Mouse (Mus musculus) forebrain, embryonic 14.5 days (tissue): ENCODE data around the gene Rnf13. TPM values are rescaled to one million over a fixed set of nuclear protein-coding genes. Genes with fewer than 3 reads are reported as not detected.
A peak's percentile ranks its signal among the peaks of the same experiment; 100 is the strongest.

Source experiments
- ATAC-seq: fragments of 200-750 bp; cut with Nextera tagmentation; 2 replicates; pipeline ENCODE4 v1.8.0; 2017; ENCODE audit warnings: mild to moderate bottlenecking, moderate library complexity
- DNase-seq: peaks from one replicate; pipeline ENCODE4 v3.0.0-alpha.2; 2015; ENCODE audit warnings: low spot score
- H3K27ac ChIP-seq: fragments of 300-500 bp; sonication (generic); 2 replicates; pipeline ENCODE4 v1.5.1; 2014; ENCODE audit warnings: low read depth, mild to moderate bottlenecking, control low read depth, low read length, moderate library complexity
- H3K27me3 ChIP-seq: fragments of 300-500 bp; sonication (generic); replicated peaks from 2 replicates; pipeline ENCODE4 v1.6.1; 2014; ENCODE audit warnings: low read length, control low read depth, mixed read lengths; ENCODE audit not compliant: control insufficient read depth, insufficient read depth
- H3K36me3 ChIP-seq: fragments of 300-500 bp; sonication (generic); 2 replicates; pipeline ENCODE4 v1.6.1; 2014; ENCODE audit warnings: low read length, control low read depth; ENCODE audit not compliant: control insufficient read depth, insufficient read depth
- H3K4me1 ChIP-seq: fragments of 300-500 bp; sonication (generic); 2 replicates; pipeline ENCODE4 v1.6.1; 2014; ENCODE audit warnings: antibody characterized with exemption, low read length, control low read depth; ENCODE audit not compliant: control insufficient read depth, insufficient read depth
- H3K4me2 ChIP-seq: fragments of 300-500 bp; sonication (generic); 2 replicates; pipeline ENCODE4 v1.6.1; 2014; ENCODE audit warnings: mild to moderate bottlenecking, control low read depth, low read length
- H3K4me3 ChIP-seq: fragments of 300-500 bp; sonication (generic); 2 replicates; pipeline ENCODE4 v1.5.1; 2014; ENCODE audit warnings: low read depth, low read length, control low read depth
- H3K9ac ChIP-seq: fragments of 300-500 bp; sonication (generic); 2 replicates; pipeline ENCODE4 v1.6.1; 2014; ENCODE audit warnings: mild to moderate bottlenecking, low read length, control low read depth, moderate library complexity
- H3K9me3 ChIP-seq: fragments of 300-500 bp; sonication (generic); replicated peaks from 2 replicates; pipeline ENCODE4 v1.6.1; 2016; ENCODE audit warnings: low read length, control low read depth, mixed read lengths; ENCODE audit not compliant: control insufficient read depth
- WGBS: fragments of 180-500 bp; shearing (Covaris S2); extraction: QIAGEN DNeasy Blood & Tissue Kit; methylation state at CpG from one replicate; pipeline ENCODE4 v1.1.7; 2014; 5-methylcytosine and 5-hydroxymethylcytosine counted together
- polyA plus RNA-seq: library from polyadenylated mRNA; unstranded; fragments of >200 nt; fragmentation: Nextera tagmentation; extraction: Ambion mirVana; gene quantifications from 2 replicates; pipeline ENCODE4 v1.2.1, GENCODE M21; 2014

Rnf13 gene
- 88.0 and 88.6 TPM in 2 replicates for polyA plus RNA-seq

- Histone ChIP-seq H3K9me3 (no peaks in the 10 kb centered on the region), H3K27ac (peak within 1 kb of the TSS; percentile 90), H3K4me1 (peaks cover 3% of the 10 kb centered on the region; the same call in 1 of the 2 replicates), H3K4me3 (peak within 1 kb of the TSS; percentile 81), H3K36me3 (no peaks in the 10 kb centered on the region), H3K27me3 (no peaks in the 10 kb centered on the region), H3K9ac (peak within 1 kb of the TSS; percentile 84), H3K4me2 (peak within 1 kb of the TSS; percentile 77)
- ATAC-seq (peak; percentile 100), DNase-seq (peak; percentile 98)
- WGBS: under 1% methylated on average over 59 of the region's 59 CpGs
These were observed at the start of gene Rnf13 for GRCm38 (mm10) chr3:57735511-57736370. Gene Rnf13 (plus strand): TSS chr3:57736062.

GRCm38 (mm10) chr3:57691772-57692171, 44.1 kb upstream of the Rnf13 start:
- no peaks in the 10 kb centered on the region for H3K27me3 ChIP-seq
- H3K36me3 ChIP-seq: no peaks in the 10 kb centered on the region
- H3K4me3 ChIP-seq: no peak overlapping the region
- no peak overlapping the region for H3K27ac ChIP-seq
- H3K4me1 ChIP-seq: no peaks in the 10 kb centered on the region
- H3K9me3 ChIP-seq: no peaks in the 10 kb centered on the region
- no peak overlapping the region for H3K4me2 ChIP-seq
- ATAC-seq (no peak), DNase-seq (no peak)
- WGBS: 87% methylated on average over 4 of the region's 4 CpGs
- H3K9ac ChIP-seq: no peak overlapping the region

- 69% methylated on average over 2 of the region's 2 CpGs for WGBS
- no peak for ATAC-seq
- Histone ChIP-seq H3K4me2 (no peak within 1 kb of the TSS), H3K27me3 (no peaks in the 10 kb centered on the region), H3K36me3 (no peaks in the 10 kb centered on the region), H3K27ac (no peak within 1 kb of the TSS), H3K4me3 (no peak within 1 kb of the TSS), H3K9ac (no peak within 1 kb of the TSS), H3K9me3 (no peaks in the 10 kb centered on the region), H3K4me1 (no peaks in the 10 kb centered on the region)
- no peak for DNase-seq
These were observed 43.1 kb upstream of the Rnf13 start, which contains the start of gene Ankub1 for GRCm38 (mm10) chr3:57692719-57693118. Gene Ankub1 (minus strand): TSS chr3:57692799.

- DNase-seq: no peak
- H3K4me1 ChIP-seq: no peaks in the 10 kb centered on the region
- H3K36me3 ChIP-seq: no peaks in the 10 kb centered on the region
- no peak overlapping the region for H3K4me2 ChIP-seq
- no peaks in the 10 kb centered on the region for H3K9me3 ChIP-seq
- no peak overlapping the region for H3K9ac ChIP-seq
- H3K27ac ChIP-seq: no peak overlapping the region
- no peak overlapping the region for H3K4me3 ChIP-seq
- WGBS: 95% methylated on average over 4 of the region's 4 CpGs
- ATAC-seq: no peak
- H3K27me3 ChIP-seq: no peaks in the 10 kb centered on the region
These were observed 39.6 kb upstream of the Rnf13 start for GRCm38 (mm10) chr3:57696249-57696648.

GRCm38 (mm10) chr3:57696779-57697178, 39.1 kb upstream of the Rnf13 start:
- no peak overlapping the region for H3K9ac ChIP-seq
- no peak for DNase-seq
- H3K36me3 ChIP-seq: no peaks in the 10 kb centered on the region
- H3K4me2 ChIP-seq: no peak overlapping the region
- H3K27me3 ChIP-seq: no peaks in the 10 kb centered on the region
- no peak for ATAC-seq
- 95% methylated on average over 9 of the region's 9 CpGs for WGBS
- H3K4me1 ChIP-seq: no peaks in the 10 kb centered on the region
- H3K4me3 ChIP-seq: no peak overlapping the region
- H3K27ac ChIP-seq: no peak overlapping the region
- no peaks in the 10 kb centered on the region for H3K9me3 ChIP-seq

- H3K4me3 ChIP-seq: no peak overlapping the region
- no peak overlapping the region for H3K27ac ChIP-seq
- no peaks in the 10 kb centered on the region for H3K36me3 ChIP-seq
- no peaks in the 10 kb centered on the region for H3K4me1 ChIP-seq
- H3K9ac ChIP-seq: no peak overlapping the region
- H3K9me3 ChIP-seq: no peaks in the 10 kb centered on the region
- DNase-seq: no peak
- 93% methylated on average over 6 of the region's 6 CpGs for WGBS
- no peak for ATAC-seq
- H3K4me2 ChIP-seq: no peak overlapping the region
- no peaks in the 10 kb centered on the region for H3K27me3 ChIP-seq
These were observed 21.7 kb upstream of the Rnf13 start for GRCm38 (mm10) chr3:57714151-57714550.

- no peak for DNase-seq
These were observed 3.5 kb upstream of the Rnf13 start for GRCm38 (mm10) chr3:57732206-57732915.

GRCm38 (mm10) chr3:57736419-57737095, 695 bp downstream of the Rnf13 start:
- DNase-seq (peak; percentile 29), ATAC-seq (no peak)
- H3K9me3 ChIP-seq: no peaks in the 10 kb centered on the region
- H3K4me1 ChIP-seq: peaks cover 3% of the 10 kb centered on the region; the same call in 1 of the 2 replicates
- H3K36me3 ChIP-seq: no peaks in the 10 kb centered on the region
- no peaks in the 10 kb centered on the region for H3K27me3 ChIP-seq
- peak overlapping the region; percentile 77 for H3K4me2 ChIP-seq
- H3K4me3 ChIP-seq: peak overlapping the region; percentile 81
- peak overlapping the region; percentile 90 for H3K27ac ChIP-seq
- H3K9ac ChIP-seq: peak overlapping the region; percentile 84
- WGBS: 1% methylated on average over 13 of the region's 13 CpGs

More at GRCm38 (mm10) chr3:57732206-57732915, 3.5 kb upstream of the Rnf13 start:
- H3K27me3 ChIP-seq: no peaks in the 10 kb centered on the region
- H3K4me1 ChIP-seq: peaks cover 2% of the 10 kb centered on the region; the same call in 1 of the 2 replicates
- no peak overlapping the region for H3K27ac ChIP-seq
- no peak for ATAC-seq
- WGBS: 80% methylated on average over 5 of the region's 5 CpGs
- no peak overlapping the region for H3K4me2 ChIP-seq
- H3K9ac ChIP-seq: no peak overlapping the region
- no peaks in the 10 kb centered on the region for H3K36me3 ChIP-seq
- no peak overlapping the region for H3K4me3 ChIP-seq
- H3K9me3 ChIP-seq: no peaks in the 10 kb centered on the region
